Mouse (Mus musculus) common myeloid progenitor, adult 5-6 weeks (primary cell): ENCODE measurements at regions not wholly inside any gene's neighbourhood (a gene's known extent, or its start where the extent isn't known, plus 50 kb on each side); places are given as distances from the start of the nearest gene placed in this dataset.

Experiments
- ATAC-seq: replicated peaks from 2 replicates; pipeline ENCODE4 v1.8.0; 2016; ENCODE audit warnings: low read depth, mild to moderate bottlenecking, moderate TSS enrichment, inconsistent platforms; ENCODE audit not compliant: poor library complexity, severe bottlenecking

DNA sequence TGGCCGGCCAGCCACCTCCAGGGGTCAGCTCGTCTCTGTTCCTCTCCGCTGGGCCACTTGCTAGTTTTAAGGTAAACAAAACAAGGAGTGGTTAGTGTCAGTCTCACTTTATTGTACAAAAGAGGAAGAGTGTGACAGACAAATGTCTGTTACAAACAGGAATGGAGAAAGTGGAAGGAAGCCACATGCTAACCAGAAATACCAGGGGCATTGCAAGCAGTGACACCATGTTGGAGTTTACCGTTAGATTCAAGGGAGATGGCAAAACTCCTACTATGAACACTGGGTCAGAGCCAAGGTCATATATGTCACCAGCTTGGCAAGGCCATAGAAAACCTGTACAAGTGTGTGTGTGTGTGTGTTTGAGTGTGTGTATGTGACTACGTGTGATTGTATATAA, 131.5 kb downstream of the 2410131K14Rik start:
- ATAC-seq = peak; percentile 15; the same call in 1 of the 2 replicates

GRCm38 (mm10) chr5:118377402-118377848, 132.4 kb downstream of the 2410131K14Rik start:
- ATAC-seq = peak; percentile 13; the same call in 1 of the 2 replicates

GRCm38 (mm10) chr5:118379245-118380051, 134.4 kb downstream of the 2410131K14Rik start:
- no peak for ATAC-seq

- ATAC-seq = peak; percentile 10
Observed at GRCm38 (mm10) chr5:118380052-118380421, 135.0 kb downstream of the 2410131K14Rik start.

- peak; percentile 53 for ATAC-seq
Observed at GRCm38 (mm10) chr5:118380422-118381293, 135.6 kb downstream of the 2410131K14Rik start.

- ATAC-seq = peak; percentile 73
Observed at GRCm38 (mm10) chr5:118381294-118381675, 136.3 kb downstream of the 2410131K14Rik start.

DNA sequence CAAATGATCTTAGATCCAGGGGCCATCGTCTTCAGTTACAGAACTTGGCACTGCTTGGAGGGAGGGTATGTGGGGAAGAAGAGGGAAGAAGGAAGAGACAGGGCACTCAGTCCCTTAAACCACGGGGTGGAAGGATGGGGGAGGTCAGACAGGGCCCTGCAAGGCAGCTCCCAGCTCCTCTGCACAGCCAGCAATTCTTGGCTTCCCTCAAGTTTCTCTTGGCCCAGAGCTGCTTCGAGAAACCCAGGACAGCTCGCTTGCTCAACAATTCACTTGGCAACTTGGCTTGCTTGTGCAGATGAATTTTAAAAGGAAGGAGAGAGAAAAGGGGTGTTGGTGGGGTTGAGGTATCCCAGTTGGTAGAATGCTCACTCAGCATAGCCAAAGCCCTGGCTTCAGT, 141.1 kb downstream of the 2410131K14Rik start:
- ATAC-seq = no peak

DNA sequence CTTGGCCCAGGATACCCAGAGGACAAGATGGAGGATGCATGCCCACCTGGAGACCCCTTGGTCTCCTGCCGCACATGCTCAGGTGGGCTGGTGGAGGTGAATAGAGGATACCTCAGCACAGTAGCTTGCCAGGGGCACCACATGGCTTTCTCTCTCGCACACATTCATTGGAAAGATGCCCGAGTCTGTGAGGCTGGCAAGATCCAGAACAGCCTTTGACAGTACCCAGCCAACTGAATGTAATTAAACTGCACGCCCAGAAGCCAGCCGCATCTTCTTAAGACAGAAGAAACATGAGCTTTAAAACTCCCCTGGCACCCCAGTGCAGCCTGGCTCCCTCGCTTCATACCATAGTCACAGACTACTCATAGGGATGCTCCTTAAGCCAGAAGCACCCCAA, 143.4 kb downstream of the 2410131K14Rik start:
- no peak for ATAC-seq

DNA sequence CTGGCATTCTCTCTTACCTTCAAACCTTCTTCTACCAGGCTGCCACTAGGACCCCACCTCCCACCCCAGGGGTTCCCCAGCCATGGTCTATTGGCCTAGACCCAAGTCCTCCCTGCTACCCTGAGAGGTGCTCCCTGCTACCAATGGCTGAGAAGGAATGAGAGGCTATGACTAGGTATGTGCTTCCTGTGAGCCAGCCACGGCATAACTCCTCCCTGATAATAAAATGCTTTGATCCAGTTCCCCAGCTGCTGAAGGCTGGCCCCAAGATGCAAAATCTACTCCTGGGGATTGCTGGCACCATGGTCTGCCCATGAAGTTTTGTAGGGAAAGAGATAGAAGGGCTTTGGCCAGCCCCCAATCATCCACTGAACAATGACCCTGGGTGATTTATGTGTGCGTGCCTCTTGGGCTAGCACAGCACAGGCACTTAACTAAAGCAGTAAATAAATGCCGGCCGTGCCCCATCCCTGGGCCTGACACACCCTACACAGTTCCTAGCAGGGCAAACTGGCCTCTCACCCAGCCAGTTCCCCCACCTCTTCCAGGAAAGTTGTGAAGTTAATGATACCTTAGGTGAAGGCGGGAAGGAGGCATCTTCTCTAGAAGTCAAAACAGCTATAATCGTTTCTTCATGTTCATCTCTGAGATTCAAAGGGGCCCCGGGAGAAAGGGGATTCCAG, 145.8 kb downstream of the 2410131K14Rik start:
- ATAC-seq = no peak

DNA sequence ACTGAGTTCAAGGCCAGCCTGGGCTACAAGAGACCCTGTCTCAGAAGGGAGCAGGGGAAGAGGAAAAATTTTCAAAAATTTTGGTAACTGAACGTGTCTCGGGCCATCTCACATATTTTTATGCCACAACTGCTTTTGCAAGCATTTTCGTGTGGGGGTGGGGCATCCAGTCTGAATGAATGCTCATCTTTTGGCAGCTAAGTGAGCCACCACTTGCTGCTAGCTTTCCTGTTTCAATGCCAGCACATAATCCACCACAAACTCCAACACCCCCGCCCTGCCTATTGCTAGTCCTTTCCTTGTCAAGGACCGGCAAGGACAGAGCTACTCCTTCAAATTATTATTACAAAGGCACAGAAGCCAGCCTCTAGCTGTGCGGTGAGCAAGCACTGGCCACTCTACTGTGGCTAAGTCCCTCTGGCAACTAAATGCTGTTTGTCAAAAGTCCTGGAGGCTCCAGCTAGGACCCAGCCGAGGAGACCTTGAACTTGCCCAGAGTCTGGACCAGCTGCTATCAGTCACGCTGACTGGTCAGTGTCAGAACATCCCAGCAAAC, 148.0 kb downstream of the 2410131K14Rik start:
- no peak for ATAC-seq

DNA sequence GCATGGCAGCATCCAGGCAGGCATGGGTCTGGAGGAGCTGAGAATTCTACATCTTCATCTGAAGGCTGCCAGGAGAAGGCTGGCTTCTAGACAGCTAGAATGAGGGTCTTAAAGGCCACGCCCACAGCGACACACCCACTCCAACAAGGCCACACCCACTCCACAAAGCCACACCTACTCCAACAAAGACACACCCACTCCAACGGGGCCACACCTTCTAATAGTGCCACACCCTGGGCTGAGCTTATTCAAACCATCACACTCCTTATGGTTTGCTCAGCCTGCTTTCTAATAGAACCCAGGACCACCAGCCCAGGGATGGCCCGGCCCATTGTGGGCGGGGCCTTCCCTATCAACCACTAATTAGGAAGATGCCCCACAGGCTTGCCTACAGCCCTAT, 149.0 kb downstream of the 2410131K14Rik start:
- no peak for ATAC-seq

- ATAC-seq = peak; percentile 75
Observed at GRCm38 (mm10) chr5:118396004-118396725, 151.1 kb downstream of the 2410131K14Rik start.

DNA sequence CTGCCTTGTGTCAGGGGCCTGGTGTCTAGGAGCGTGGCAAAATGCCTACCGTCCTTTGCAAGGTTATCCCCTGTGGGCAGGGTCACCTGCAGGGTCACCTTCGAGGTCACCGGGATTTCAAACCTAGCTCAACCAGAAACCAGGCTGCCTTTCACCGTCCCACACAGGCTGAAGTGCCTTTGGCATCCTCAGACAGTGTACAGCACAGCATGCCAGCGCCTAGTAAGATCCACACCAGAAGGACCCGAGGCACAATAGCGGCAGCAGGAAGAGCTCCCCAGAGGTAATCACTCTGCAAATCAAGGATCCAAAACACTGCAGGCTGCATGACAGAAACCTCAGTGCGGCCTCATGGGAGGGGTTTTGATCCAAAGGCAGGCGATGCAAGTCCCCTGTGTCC, 155.9 kb downstream of the 2410131K14Rik start:
- no peak for ATAC-seq

- ATAC-seq = peak; percentile 88
Observed at GRCm38 (mm10) chr5:118404398-118404797, 156.1 kb upstream of the Med13l start.

GRCm38 (mm10) chr5:118405421-118405820, 155.1 kb upstream of the Med13l start:
- ATAC-seq = no peak

GRCm38 (mm10) chr5:118407451-118407850, 153.0 kb upstream of the Med13l start:
- no peak for ATAC-seq

DNA sequence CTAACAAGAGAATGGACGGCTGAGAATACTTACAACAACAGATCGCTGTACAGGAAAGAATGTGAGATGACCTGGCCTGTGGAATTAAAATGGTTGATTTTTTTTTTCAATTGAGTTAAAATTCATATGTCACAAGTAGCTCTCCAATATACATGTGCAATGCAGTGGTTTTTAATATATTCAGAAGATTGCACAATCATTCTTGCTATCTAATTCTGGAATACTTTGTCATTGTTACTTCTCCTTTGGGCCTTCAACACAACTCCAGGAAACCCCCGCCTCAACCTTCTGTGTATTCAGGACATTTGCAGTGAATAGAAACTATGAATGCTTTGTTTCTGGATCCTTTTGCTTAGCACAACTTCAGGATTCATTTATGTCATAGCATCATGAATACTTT, 152.5 kb upstream of the Med13l start:
- peak; percentile 19 for ATAC-seq

GRCm38 (mm10) chr5:118408826-118409225, 151.7 kb upstream of the Med13l start:
- no peak for ATAC-seq

DNA sequence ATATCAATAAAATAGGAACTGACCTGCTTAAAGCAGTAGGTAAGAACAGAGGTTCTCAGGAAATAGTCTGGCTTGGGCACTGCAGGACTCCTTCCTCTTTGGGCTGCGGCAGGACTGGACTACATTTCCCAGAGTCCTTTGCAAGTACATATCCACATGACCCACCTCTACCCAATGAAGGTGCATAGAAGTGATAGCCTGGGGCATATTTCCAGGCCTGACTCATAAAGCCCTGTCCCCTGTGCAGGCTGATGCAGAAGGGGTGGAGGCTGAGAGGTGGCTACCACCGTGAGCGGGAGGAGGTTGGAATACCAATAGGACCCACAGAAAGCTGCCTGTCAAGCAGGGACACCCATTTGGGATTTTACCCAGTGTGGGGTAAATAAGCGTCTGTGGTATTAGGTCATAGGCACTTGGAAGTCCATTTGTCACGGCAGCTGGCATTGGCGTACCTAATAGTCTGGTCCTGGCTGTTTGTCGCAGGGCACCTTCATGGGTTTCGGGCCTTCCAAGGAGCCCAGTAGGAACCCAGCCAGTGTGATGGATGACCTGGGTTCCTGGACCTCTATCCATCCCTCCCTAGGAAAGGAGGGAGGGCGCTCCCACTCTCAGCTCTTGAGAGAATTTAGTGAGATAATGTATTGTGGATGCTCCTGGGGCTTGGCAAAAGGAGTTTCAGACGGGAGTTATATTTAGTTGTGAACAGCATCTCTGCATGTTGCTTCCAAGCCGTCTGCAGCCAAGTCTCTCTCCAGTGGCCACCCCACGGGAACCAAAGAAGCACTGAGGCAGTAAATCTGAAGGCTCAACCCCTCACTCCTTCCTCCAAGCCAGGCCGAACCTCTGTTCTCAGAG, 146.8 kb upstream of the Med13l start:
- ATAC-seq = peak; percentile 100
